Mouse (Mus musculus): ENCODE results near the gene 1110051M20Rik.

Gene 1110051M20Rik

GRCm38 (mm10) chr2:91335128-91335527, 109.4 kb downstream of the 1110051M20Rik start:
- DNase-seq = no peak

GRCm38 (mm10) chr2:91331051-91331843, 113.3 kb downstream of the 1110051M20Rik start:
- DNase-seq = no peak

- DNase-seq = peak; percentile 20
Measured at GRCm38 (mm10) chr2:91329996-91330738, 114.3 kb downstream of the 1110051M20Rik start.

GRCm38 (mm10) chr2:91328729-91329125, 115.8 kb downstream of the 1110051M20Rik start:
- DNase-seq = no peak

GRCm38 (mm10) chr2:91327968-91328728, 116.4 kb downstream of the 1110051M20Rik start:
- DNase-seq = peak; percentile 17

- peak; percentile 13 for DNase-seq
Measured at GRCm38 (mm10) chr2:91326746-91327350, 117.7 kb downstream of the 1110051M20Rik start.

GRCm38 (mm10) chr2:91324761-91325421, 119.6 kb downstream of the 1110051M20Rik start:
- DNase-seq = peak; percentile 12

- DNase-seq = no peak
Measured at GRCm38 (mm10) chr2:91324346-91324745, 120.2 kb downstream of the 1110051M20Rik start.

GRCm38 (mm10) chr2:91322490-91322889, 122.0 kb downstream of the 1110051M20Rik start:
- DNase-seq = no peak

- DNase-seq = no peak
Measured at GRCm38 (mm10) chr2:91321923-91322322, 122.6 kb downstream of the 1110051M20Rik start.

- no peak for DNase-seq
Measured at GRCm38 (mm10) chr2:91320559-91321529, 123.7 kb downstream of the 1110051M20Rik start.

- no peak for DNase-seq
Measured at GRCm38 (mm10) chr2:91314184-91314583, 130.3 kb downstream of the 1110051M20Rik start.

- no peak for DNase-seq
Measured at GRCm38 (mm10) chr2:91312578-91313311, 131.8 kb downstream of the 1110051M20Rik start.

GRCm38 (mm10) chr2:91309546-91309945, 135.0 kb downstream of the 1110051M20Rik start:
- no peak for DNase-seq

GRCm38 (mm10) chr2:91308680-91309079, 135.8 kb downstream of the 1110051M20Rik start:
- DNase-seq = no peak

GRCm38 (mm10) chr2:91306589-91306988, 137.9 kb downstream of the 1110051M20Rik start:
- DNase-seq = no peak

GRCm38 (mm10) chr2:91305926-91306325, 138.6 kb downstream of the 1110051M20Rik start:
- DNase-seq = no peak

GRCm38 (mm10) chr2:91302845-91303244, 141.7 kb downstream of the 1110051M20Rik start:
- DNase-seq = no peak

- no peak for DNase-seq
Measured at GRCm38 (mm10) chr2:91301836-91302235, 142.7 kb downstream of the 1110051M20Rik start.

GRCm38 (mm10) chr2:91300784-91301183, 143.7 kb downstream of the 1110051M20Rik start:
- DNase-seq = no peak
